Mouse (Mus musculus): Measurements from ENCODE around the gene Pdlim7.

The Pdlim7 gene

DNA sequence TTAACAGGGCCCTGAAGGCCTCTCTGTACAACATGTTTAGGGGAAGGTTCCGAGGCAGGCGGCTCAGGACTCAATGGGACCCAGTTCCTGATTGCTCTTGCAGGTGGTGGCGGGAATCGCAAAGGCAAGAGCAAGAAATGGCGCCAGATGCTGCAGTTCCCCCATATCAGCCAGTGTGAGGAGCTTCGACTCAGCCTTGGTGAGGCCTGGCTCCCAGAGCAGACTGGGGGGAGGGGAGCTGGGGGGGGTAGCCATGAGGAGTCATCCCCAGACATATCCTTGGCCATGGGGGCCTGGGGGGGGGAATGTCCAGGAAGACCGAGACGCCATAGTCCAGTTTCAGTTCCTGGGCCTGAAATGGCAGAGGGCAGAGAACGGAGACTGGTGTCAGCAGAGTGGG lies 64.3 kb downstream of the Pdlim7 start:
- in situ Hi-C loops (cut with MboI; ENCODE audit: low pct_unique_long_range_greater_than_20kb in 1 of 2, low sequenced_read_pairs in 2 of 2, unreplicated experiment in 1 of 2): no loop called here

DNA sequence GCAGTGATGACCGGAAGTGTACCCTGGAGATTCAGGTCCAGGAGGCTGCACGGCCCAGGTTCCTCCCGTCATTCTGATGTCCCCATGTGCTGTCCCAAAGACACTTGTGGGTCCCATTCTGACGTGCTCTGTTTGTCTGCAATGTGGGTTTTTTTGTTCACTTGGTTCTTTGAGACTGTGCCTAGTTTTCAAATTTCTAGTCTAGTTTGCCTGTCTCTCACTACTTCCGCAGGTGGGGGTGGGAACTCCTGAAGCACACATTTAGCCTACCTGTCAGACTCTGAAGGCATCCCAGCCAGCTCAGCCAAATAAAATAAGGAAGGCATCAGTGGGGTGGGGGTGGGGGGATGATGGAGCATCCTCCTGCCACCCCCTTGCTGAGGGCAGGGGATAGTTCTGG lies 65.3 kb downstream of the Pdlim7 start:
- in situ Hi-C loops (cut with MboI; ENCODE audit: low pct_unique_long_range_greater_than_20kb in 1 of 2, low sequenced_read_pairs in 2 of 2, unreplicated experiment in 1 of 2): no loop called here

DNA sequence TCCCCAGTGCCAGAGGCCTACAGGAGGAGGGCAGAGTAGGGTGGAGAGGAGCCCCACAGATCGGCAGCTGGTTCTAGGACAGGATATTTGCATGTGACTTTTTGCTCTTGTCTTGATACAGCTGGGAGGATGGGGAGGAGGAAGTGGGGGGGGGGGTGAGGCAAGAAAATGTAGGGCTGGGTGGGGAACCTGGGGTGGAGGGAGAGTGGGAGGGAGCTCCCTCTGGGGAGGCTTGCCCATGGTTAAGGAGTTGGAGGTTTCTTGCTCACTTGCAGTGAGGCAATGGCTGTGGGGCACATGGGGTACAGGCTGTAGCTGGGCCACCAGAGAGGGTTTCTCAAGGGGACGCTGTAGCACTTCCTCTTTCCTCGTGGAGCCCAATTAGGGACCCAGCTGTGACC lies 65.9 kb downstream of the Pdlim7 start:
- in situ Hi-C loops (cut with MboI; ENCODE audit: low pct_unique_long_range_greater_than_20kb in 1 of 2, low sequenced_read_pairs in 2 of 2, unreplicated experiment in 1 of 2): no loop called here

DNA sequence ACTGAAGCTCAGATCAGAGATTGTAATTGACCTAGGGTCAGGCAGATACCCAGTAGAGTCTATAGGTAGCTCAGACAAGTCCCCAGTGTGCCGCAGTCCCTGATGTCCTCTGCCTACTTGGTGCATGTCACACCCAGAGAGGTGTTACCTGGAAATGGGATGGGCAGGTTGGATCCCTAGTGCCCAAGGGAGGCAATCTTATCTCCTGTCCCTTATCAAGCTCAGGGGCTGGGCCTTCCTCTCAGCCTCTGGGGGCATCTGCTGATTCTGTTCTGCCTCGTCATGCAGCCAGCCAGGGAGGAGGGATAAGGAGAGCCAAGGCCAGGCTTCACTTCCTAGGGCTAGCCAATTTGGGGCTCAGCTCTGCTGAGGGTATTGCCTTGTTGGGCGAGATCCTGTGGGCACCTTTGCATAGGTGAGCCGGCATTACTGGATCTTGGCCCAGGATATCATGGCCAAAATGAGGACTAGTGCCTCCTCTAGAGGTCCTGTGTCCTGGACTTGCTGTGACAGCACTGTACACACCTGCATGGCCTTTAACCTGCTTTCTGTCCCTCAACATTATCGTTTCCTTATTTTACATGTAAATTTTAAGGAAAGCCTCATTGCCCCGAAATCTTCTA lies 66.9 kb downstream of the Pdlim7 start:
- in situ Hi-C loops (cut with MboI; ENCODE audit: low pct_unique_long_range_greater_than_20kb in 1 of 2, low sequenced_read_pairs in 2 of 2, unreplicated experiment in 1 of 2): no loop called here

All from mouse embryonic stem cell (cell line).